Mouse (Mus musculus): ENCODE data around the gene Sft2d1.

- TF ChIP-seq MYOG (IDR thresholded peaks at IDR 0.05; ENCODE audit: control insufficient read depth in 1 of 3, insufficient read depth in 1 of 3, insufficient read length in 2 of 3, low read depth in 2 of 3) (no peak), MAX (IDR thresholded peaks at IDR 0.05; ENCODE audit: low read depth) (no peak), POLR2A (IDR thresholded peaks at IDR 0.05; ENCODE audit: insufficient read length, low read depth) (no peak), POLR2AphosphoS2 (IDR thresholded peaks at IDR 0.05; ENCODE audit: insufficient read length, low read depth) (no peak), USF1 (IDR thresholded peaks at IDR 0.05; ENCODE audit: low read depth) (no peak), E2F4 (IDR thresholded peaks at IDR 0.05; ENCODE audit: insufficient read depth) (no peak), CEBPB (IDR thresholded peaks at IDR 0.05; ENCODE audit: insufficient read depth, poor library complexity, severe bottlenecking) (no peak), MYOD1 (IDR thresholded peaks at IDR 0.05; ENCODE audit: control insufficient read depth in 1 of 3, insufficient read length in 2 of 3, low read depth in 2 of 3) (no peak), TCF12 (IDR thresholded peaks at IDR 0.05; ENCODE audit: insufficient read depth, poor library complexity, severe bottlenecking) (no peak), REST (IDR thresholded peaks at IDR 0.05; ENCODE audit: insufficient read depth, insufficient read length) (no peak)
These were observed 34.8 kb upstream of the Sft2d1 start for GRCm38 (mm10) chr17:8276071-8276470.

All from myocyte (in vitro differentiated cells).